Mouse (Mus musculus): ENCODE measurements around the gene Cacna1h.

The Cacna1h gene

GRCm38 (mm10) chr17:25445841-25446240 lies 12.3 kb upstream of the Cacna1h start:
- DNase-seq (ENCODE audit: low read depth) = no peak

GRCm38 (mm10) chr17:25445074-25445473 lies 11.5 kb upstream of the Cacna1h start:
- DNase-seq (ENCODE audit: low read depth) = no peak

DNA sequence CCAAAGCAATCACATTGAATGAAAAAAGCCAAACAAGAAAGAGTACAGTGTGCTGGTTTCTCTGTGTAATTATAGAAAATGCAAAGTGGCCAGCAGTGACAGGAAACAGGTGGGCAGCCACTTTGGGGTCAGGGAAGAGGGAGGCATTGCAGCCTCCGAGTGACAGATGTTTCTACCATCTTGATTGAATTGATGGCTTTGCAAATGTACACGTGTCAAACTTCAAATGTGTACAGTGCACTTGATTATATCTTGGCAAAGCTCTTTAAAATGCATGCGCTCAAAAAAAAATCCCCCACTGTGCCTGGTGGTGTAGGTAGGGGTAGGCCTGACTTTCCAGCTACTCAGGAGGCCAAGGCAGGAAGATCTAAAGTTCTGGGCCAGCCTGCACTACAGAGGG lies 9.3 kb upstream of the Cacna1h start:
- DNase-seq (ENCODE audit: low read depth) = no peak

DNA sequence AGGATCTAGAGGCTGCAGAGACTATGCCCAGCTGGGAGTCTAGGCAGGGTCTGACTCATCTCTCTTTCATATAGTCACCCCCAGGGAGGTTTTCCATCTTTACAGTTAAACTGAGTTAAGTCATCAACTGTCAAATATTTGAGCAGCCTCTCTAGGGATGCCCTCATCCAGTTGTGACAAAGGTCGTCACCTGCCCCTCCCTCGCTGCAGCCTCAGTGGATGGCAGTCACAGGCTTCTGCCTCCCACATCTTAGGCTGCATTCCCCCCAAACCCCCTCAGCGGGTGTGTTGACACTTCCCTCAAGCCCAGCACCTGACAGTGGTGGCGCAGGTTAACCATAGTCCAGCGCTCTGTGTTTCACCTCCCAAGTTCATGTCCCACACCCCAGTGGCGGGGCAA lies 7.8 kb upstream of the Cacna1h start:
- DNase-seq (ENCODE audit: low read depth) = no peak

DNA sequence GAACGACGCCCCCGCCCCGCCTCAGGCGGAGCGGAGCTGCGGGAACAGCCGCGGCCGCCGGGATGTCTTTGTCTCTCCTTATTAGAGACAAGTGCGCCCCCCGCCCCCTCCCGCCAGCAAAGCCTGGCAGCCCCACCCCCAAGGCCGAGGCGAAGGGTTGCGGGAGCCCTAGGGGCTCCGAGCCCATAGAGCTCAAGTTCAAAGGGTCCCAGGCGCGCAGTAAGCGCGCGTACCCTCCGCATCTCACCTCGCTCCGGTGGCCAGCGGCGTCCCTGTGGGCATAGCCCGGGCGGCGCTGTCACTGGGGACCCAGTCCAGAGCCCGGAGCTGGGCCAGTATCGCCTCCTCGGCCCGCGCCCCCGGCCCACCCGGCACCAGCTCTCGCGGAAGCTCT lies 363 bp downstream of the Cacna1h start:
- no peak for DNase-seq (ENCODE audit: low read depth)

DNA sequence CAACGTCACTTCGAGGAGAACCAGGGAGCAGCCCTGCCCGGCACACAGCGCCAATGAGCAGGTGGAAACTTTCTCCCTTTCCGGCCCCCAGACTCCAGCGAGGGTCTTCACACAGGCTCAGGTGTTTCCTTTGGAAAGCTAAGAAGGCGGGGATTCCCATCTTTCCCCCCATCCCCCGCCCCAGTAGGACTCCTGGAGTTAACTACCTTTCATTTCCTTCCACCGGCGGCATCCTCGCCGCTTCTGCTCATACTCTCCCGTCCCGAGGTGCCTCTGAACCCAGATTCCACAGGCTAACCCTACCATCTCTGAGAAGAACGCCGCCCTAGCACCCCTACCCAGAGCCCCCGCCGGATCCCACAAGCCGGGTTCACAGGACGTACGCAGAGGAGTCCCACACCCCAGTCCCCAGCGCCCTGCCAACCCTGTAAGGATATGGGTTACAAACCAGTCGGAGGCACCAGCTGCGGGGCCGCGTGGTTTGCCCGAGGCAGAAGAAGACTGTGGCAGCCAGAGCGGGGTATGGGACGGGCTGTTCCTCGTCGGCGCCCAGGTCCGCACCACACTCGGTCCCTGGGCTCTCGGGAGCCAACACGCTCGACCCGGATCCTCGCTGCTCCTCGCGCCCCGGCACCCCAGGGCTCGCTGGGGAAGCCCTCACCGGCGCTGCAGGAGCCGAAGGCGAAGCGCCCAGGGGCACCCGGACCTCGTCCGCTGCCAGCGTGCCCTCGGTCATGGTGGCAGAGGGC lies 976 bp downstream of the Cacna1h start:
- DNase-seq (ENCODE audit: low read depth) = no peak

GRCm38 (mm10) chr17:25430534-25430933 lies 3.0 kb downstream of the Cacna1h start:
- DNase-seq (ENCODE audit: low read depth) = no peak

DNA sequence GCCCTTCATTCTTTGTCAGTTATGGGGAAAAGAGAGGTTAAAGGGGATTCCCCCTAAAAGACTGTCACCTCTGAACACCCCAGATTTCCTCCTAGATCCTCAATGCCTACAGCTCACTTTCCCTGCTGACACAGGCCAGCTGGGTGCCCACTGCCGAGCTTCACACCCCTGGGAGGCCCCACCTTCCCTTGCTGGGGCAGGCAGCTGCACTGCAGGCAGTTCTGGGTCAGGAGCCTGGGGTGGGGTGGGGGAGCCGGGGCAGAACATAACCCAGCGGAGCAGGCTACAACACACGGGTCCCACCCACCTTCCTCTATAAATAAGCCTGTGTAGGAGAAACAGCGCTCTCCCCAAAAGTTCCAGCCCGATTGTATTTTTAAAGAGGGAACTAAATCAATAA lies 3.7 kb downstream of the Cacna1h start:
- no peak for DNase-seq (ENCODE audit: low read depth)

GRCm38 (mm10) chr17:25429240-25429639 lies 4.3 kb downstream of the Cacna1h start:
- DNase-seq (ENCODE audit: low read depth) = no peak

DNA sequence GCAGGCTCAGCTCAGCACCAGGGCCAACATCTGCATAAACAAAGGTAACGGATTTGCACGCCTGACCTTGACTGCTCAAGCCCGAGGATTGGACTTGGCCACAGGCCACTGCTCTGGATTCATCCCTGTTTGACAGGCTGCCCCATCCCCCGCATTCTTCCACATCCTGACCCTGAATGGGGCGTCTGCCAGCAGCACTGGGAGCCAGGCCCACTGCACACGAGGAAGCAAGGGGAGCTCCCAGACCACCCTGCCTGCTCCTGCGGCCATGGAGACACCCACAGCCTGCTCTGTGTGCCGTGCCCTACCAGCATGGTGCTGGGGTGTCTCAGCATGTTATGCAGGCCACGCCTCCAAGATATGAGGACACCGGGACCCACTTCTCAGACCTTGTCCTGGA lies 6.1 kb downstream of the Cacna1h start:
- DNase-seq (ENCODE audit: low read depth) = no peak

DNA sequence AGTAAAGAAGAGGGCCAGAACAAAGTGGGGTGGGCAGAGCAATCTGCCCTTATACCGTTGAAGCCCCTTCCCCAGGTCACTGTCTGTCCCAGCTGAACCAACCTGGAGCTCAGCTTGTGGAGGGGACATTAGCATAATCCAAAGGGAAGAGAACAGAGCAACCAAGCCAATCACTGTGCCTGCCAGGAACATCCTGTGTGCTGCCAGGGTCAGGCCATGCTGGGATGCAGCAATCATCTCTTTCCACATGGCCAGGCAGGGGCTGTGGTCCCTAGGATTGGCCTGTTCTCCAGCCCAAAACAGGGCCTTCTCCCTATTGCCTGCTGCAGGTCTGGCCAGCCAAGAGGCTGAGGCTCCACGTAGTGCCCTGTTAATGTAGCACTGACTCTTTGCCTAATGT lies 7.6 kb downstream of the Cacna1h start:
- no peak for DNase-seq (ENCODE audit: low read depth)

- no peak for DNase-seq (ENCODE audit: low read depth)
Observed at GRCm38 (mm10) chr17:25424526-25425080, 9.0 kb downstream of the Cacna1h start.

DNA sequence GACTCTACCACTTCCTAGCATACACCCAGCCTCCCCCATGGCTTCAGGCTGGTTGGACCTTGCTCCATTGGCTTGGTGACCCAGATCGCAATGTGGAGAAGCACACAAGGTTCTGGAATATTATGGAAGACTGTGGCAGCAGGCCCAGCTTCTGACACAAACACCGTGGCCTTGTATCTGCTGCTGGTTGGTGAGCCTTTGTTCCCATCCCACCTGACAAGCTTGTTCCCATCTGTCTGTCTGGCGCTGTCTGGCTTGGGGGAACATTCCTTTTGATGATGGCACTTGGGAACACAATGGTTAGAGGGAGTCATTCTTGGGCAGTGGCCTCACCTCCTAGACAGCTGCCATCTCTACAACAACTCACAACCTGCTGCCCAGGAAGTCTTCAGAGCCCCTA lies 12.6 kb downstream of the Cacna1h start:
- DNase-seq (ENCODE audit: low read depth) = no peak

GRCm38 (mm10) chr17:25418926-25419325 lies 14.7 kb downstream of the Cacna1h start:
- DNase-seq (ENCODE audit: low read depth) = no peak

- DNase-seq (ENCODE audit: low read depth) = peak; percentile 11
Observed at GRCm38 (mm10) chr17:25417990-25418389, 15.6 kb downstream of the Cacna1h start.

DNA sequence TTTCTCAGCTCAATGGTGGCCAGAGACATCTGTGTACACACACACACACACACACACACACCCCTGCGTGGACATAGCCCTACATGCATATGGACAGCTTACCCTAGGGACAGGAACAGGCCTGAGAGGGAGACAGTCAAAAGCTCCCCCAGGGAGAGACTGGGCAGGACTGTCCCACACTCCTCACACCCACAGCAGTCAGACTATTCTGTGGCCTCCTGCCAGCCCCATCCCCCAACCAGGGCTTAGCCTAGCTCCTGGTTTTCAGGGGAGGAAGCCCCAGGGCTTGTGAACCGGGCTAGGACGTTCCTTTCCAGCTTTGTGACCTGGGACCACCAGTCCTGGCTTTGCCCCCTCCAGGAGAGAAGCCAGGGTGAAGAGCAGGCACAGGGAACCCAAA lies 17.4 kb downstream of the Cacna1h start:
- no peak for DNase-seq (ENCODE audit: low read depth)

- no peak for DNase-seq (ENCODE audit: low read depth)
Observed at GRCm38 (mm10) chr17:25415421-25415913, 18.1 kb downstream of the Cacna1h start.

GRCm38 (mm10) chr17:25414917-25415316 lies 18.7 kb downstream of the Cacna1h start:
- no peak for DNase-seq (ENCODE audit: low read depth)

GRCm38 (mm10) chr17:25414209-25414608 lies 19.4 kb downstream of the Cacna1h start:
- no peak for DNase-seq (ENCODE audit: low read depth)

- no peak for DNase-seq (ENCODE audit: low read depth)
Observed at GRCm38 (mm10) chr17:25411251-25411650, 22.3 kb downstream of the Cacna1h start.

- no peak for DNase-seq (ENCODE audit: low read depth)
Observed at GRCm38 (mm10) chr17:25410786-25411185, 22.8 kb downstream of the Cacna1h start.

DNA sequence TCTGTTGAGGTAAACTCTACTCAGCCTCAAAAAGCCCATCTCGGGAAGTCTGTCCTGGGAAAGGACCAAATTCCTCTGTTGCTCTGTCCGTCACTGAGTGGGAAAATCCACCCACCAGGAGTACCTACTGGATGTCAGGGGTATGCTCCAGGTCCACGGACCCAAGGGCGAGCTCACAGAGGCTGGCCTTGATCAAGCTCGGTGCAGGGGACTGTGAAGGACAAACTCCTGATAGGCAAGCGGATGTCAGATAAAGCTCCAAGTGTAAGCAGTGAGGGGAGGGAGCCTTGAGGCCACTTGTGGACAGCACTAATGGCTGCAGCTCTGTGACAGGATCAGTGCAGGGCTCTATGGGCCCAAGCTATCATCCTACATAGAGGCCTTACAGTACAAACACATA lies 23.4 kb downstream of the Cacna1h start:
- no peak for DNase-seq (ENCODE audit: low read depth)

DNA sequence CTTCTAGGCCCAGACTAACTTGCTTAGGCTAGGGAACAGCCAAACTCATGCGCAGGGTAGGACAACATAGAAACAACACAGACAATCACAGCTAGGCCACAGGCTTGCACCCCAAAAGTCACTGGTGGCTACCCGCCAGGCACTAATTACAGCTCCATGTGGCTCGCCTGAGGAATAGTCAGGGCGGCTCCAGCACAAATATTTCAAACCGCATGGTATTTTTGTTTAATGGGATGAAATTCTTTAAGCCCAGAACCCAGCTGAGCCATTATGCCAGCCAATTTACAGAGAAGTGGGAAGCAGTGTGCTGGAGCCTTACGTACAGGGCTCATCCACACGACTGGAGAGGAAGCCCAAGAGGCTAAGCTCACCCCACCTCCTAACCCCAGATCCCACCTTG lies 24.0 kb downstream of the Cacna1h start:
- DNase-seq (ENCODE audit: low read depth) = no peak

Measured in 416B (cell line).